Mouse (Mus musculus) bone marrow, adult 2 months (tissue): Measurements from ENCODE around the gene Nkain4.

Experiments
- CTCF ChIP-seq: fragments of 200-500 bp; IDR thresholded peaks from 2 replicates; pipeline ENCODE4 v1.5.1; 2011; ENCODE audit warnings: low read length, control low read depth; ENCODE audit not compliant: control insufficient read depth, insufficient read depth
- POLR2A ChIP-seq: fragments of 200-500 bp; IDR thresholded peaks from 2 replicates; pipeline ENCODE4 v1.6.1; 2011; ENCODE audit warnings: low read depth, mild to moderate bottlenecking, control low read depth, low read length, borderline replicate concordance; ENCODE audit not compliant: control insufficient read depth

DNA sequence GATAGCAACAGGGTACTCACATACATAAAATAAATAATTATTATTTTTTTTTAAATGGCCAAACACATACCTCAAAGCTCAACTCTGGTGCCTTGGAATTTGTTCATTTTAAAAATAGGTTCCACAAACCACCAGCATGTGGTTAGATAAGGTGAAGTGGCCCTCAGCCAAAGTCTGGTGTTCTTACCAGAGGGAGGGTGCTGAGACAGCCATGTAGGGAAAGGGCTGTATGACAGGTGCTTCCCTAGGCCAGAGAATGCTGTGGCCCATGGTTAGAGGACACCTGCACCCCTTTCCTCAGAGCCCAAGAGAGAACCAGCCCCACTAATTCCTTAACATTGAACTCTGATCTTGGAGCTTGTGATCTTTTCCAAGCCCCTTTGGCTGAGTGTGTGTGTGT, 14.3 kb downstream of the Nkain4 start:
- TF ChIP-seq POLR2A (no peak), CTCF (no peak)
